ENCODE assay signal across 16 mouse cellular contexts in the genomic region with DNA sequence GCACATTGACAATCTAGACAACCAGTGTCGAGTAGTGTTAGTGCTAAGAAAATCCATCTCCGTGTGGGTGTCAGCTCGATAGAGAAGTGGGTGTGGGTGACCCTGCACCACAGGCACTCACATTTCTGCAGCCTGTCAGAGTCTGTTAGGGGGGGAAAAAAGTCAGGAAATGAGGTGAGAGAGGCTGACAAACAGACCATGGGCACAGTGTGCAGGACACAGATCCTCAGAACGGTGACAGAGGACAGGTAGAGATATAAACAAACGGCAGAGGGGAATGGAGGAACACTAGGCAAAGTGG. TPM values are rescaled to one million over a fixed set of nuclear protein-coding genes. Genes with fewer than 3 reads are reported as not detected.
A peak's percentile ranks its signal among the peaks of the same experiment; 100 is the strongest.
DNase-seq lines count a peak whose midpoint lies in the region; ATAC-seq lines count a peak whose summit lies in the region.
"Had no signal": no experiment of that assay in that cellular context is flagged by ENCODE, and none has a peak within 500 bp of the region (broad histone marks: within the 10 kb centered on the region; RNA-seq: fewer than 3 reads in every experiment).

No protein-coding gene starts in this region.

- ATAC-seq in heart, embryonic 11.5 days (replicated peaks; ENCODE audit: insufficient number of reproducible peaks, low FRiP score, low TSS enrichment): 0 out of 2 replicates have a peak, but pooled peaks have one; percentile 22
- ATAC-seq in embryonic facial prominence, embryonic 11.5 days (replicated peaks; ENCODE audit: insufficient number of reproducible peaks, low FRiP score, low TSS enrichment, low read depth): no peak
- no peak; the same call in 1 of the 2 replicates for ATAC-seq in hindbrain, embryonic 12.5 days (ENCODE audit: low FRiP score)
- no peak for ATAC-seq in midbrain, embryonic 12.5 days (ENCODE audit: low FRiP score, low read depth)
- ATAC-seq: liver, embryonic 12.5 days; lung, postnatal 0 days; Patski had no signal

- 16% methylated on average over 5 of the region's 5 CpGs for WGBS in heart, embryonic 11.5 days (ENCODE audit: insufficient replicate concordance)
- WGBS in embryonic facial prominence, embryonic 11.5 days: 31% methylated on average over 5 of the region's 5 CpGs
- 39% methylated on average over 5 of the region's 5 CpGs for WGBS in hindbrain, embryonic 12.5 days
- 37% methylated on average over 5 of the region's 5 CpGs for WGBS in midbrain, embryonic 12.5 days

- peaks cover 11% of the 10 kb centered on the region for H3K4me1 ChIP-seq in heart, embryonic 11.5 days (ENCODE audit: control insufficient read depth, insufficient read depth, low read length)
- peaks cover 4% of the 10 kb centered on the region for H3K4me1 ChIP-seq in embryonic facial prominence, embryonic 11.5 days (ENCODE audit: control insufficient read depth, insufficient read depth, low read length)
- H3K4me1 ChIP-seq in hindbrain, embryonic 12.5 days: peaks cover 25% of the 10 kb centered on the region
- H3K4me1 ChIP-seq in midbrain, embryonic 12.5 days: peaks cover 24% of the 10 kb centered on the region
- H3K4me1 ChIP-seq: liver, embryonic 12.5 days; megakaryocyte, embryonic 14.5 days had no signal

- H3K4me3 ChIP-seq in heart, embryonic 11.5 days (ENCODE audit: low read depth, low read length): no peak overlapping the region
- no peak overlapping the region for H3K4me3 ChIP-seq in embryonic facial prominence, embryonic 11.5 days (ENCODE audit: low read depth, low read length)
- H3K4me3 ChIP-seq in hindbrain, embryonic 12.5 days: no peak overlapping the region
- H3K4me3 ChIP-seq in midbrain, embryonic 12.5 days: no peak overlapping the region
- H3K4me3 ChIP-seq: liver, embryonic 12.5 days; megakaryocyte, embryonic 14.5 days had no signal

- H3K36me3 ChIP-seq in heart, embryonic 11.5 days (ENCODE audit: control insufficient read depth, insufficient read depth, low read length): no peaks in the 10 kb centered on the region
- no peaks in the 10 kb centered on the region for H3K36me3 ChIP-seq in embryonic facial prominence, embryonic 11.5 days (replicated peaks; ENCODE audit: control insufficient read depth, insufficient read depth, low read depth, low read length)
- no peaks in the 10 kb centered on the region for H3K36me3 ChIP-seq in hindbrain, embryonic 12.5 days
- no peaks in the 10 kb centered on the region for H3K36me3 ChIP-seq in midbrain, embryonic 12.5 days
- H3K36me3 ChIP-seq: liver, embryonic 12.5 days had no signal

- H3K27ac ChIP-seq in heart, embryonic 11.5 days (ENCODE audit: low read depth, low read length): no peak overlapping the region
- H3K27ac ChIP-seq in embryonic facial prominence, embryonic 11.5 days (replicated peaks; ENCODE audit: low read depth, low read length): no peak overlapping the region
- H3K27ac ChIP-seq in hindbrain, embryonic 12.5 days: peak overlapping the region; percentile 44; the same call in 1 of the 2 replicates
- H3K27ac ChIP-seq in midbrain, embryonic 12.5 days (replicated peaks): peak overlapping the region; percentile 46; the same call in 1 of the 2 replicates
- H3K27ac ChIP-seq: liver, embryonic 12.5 days had no signal

- no peaks in the 10 kb centered on the region for H3K9me3 ChIP-seq in heart, embryonic 11.5 days (replicated peaks; ENCODE audit: control insufficient read depth, low read length)
- no peaks in the 10 kb centered on the region for H3K9me3 ChIP-seq in embryonic facial prominence, embryonic 11.5 days (replicated peaks; ENCODE audit: control insufficient read depth, low read length)
- no peaks in the 10 kb centered on the region for H3K9me3 ChIP-seq in hindbrain, embryonic 12.5 days (replicated peaks)
- no peaks in the 10 kb centered on the region for H3K9me3 ChIP-seq in midbrain, embryonic 12.5 days
- H3K9me3 ChIP-seq: liver, embryonic 12.5 days; megakaryocyte, embryonic 14.5 days had no signal

- peak overlapping the region; percentile 17 for H3K4me2 ChIP-seq in heart, embryonic 11.5 days
- peak overlapping the region; percentile 10; the same call in 1 of the 2 replicates for H3K4me2 ChIP-seq in embryonic facial prominence, embryonic 11.5 days (ENCODE audit: low read depth, low read length)
- H3K4me2 ChIP-seq in hindbrain, embryonic 12.5 days (replicated peaks): no peak overlapping the region
- peak overlapping the region; percentile 13; the same call in 1 of the 2 replicates for H3K4me2 ChIP-seq in midbrain, embryonic 12.5 days (replicated peaks)
- H3K4me2 ChIP-seq: liver, embryonic 12.5 days had no signal

- no peak for DNase-seq in heart, postnatal 4 days
- no peak for DNase-seq in embryonic facial prominence, embryonic 11.5 days (ENCODE audit: low spot score)
- DNase-seq in frontal cortex, postnatal 36 days (ENCODE audit: low spot score in 2 of 2): no peak
- DNase-seq in urinary bladder, postnatal 10 days (ENCODE audit: low spot score): no peak
- DNase-seq in thymus, postnatal 14 days: no peak
- DNase-seq: gastrocnemius, postnatal 14 days; kidney, adult 9 months had no signal

- no peaks in the 10 kb centered on the region for H3K27me3 ChIP-seq in heart, embryonic 11.5 days (ENCODE audit: control insufficient read depth, insufficient read depth, low read length)
- H3K27me3 ChIP-seq in embryonic facial prominence, embryonic 11.5 days (ENCODE audit: control insufficient read depth, insufficient read depth, low read length): no peaks in the 10 kb centered on the region
- H3K27me3 ChIP-seq in hindbrain, embryonic 12.5 days: no peaks in the 10 kb centered on the region
- H3K27me3 ChIP-seq in midbrain, embryonic 12.5 days: peaks cover 17% of the 10 kb centered on the region
- H3K27me3 ChIP-seq: liver, embryonic 12.5 days; Patski had no signal

- peak overlapping the region; percentile 39; the same call in 1 of the 2 replicates for H3K9ac ChIP-seq in heart, embryonic 11.5 days (ENCODE audit: low read depth, low read length)
- no peak overlapping the region for H3K9ac ChIP-seq in embryonic facial prominence, embryonic 11.5 days (replicated peaks; ENCODE audit: low read length)
- H3K9ac ChIP-seq in hindbrain, embryonic 12.5 days: 0 out of 2 replicates have a peak overlapping the region, but pooled peaks have one; percentile 13
- no peak overlapping the region for H3K9ac ChIP-seq in midbrain, embryonic 12.5 days (replicated peaks)
- H3K9ac ChIP-seq: liver, embryonic 12.5 days had no signal

RNA-seq across cellular contexts. Expression of a gene that starts 19.3 kb away (rescaled TPM):
- 0.40 and 0.70 TPM in 2 replicates for polyA plus RNA-seq in heart, embryonic 11.5 days (2014; fragmentation: Nextera tagmentation; extraction: Ambion mirVana)
- total RNA-seq in heart, postnatal 4 days (2021): under 1 TPM in 1 of 2 experiments, not detected in 1; 0.09 TPM
- 0.79 and 1.7 TPM in 2 replicates for polyA plus RNA-seq in embryonic facial prominence, embryonic 11.5 days (2014; fragmentation: Nextera tagmentation; extraction: Ambion mirVana)
- polyA plus RNA-seq in hindbrain, embryonic 12.5 days (2016; fragmentation: Nextera tagmentation; extraction: Ambion mirVana): 1.5 and 2.0 TPM in 2 replicates
- polyA plus RNA-seq in midbrain, embryonic 12.5 days (2016; fragmentation: Nextera tagmentation; extraction: Ambion mirVana): 1.1 and 1.3 TPM in 2 replicates
- total RNA-seq: gastrocnemius, postnatal 14 days had no signal

RNA-seq across cellular contexts. Expression of a gene that starts 41.6 kb away (rescaled TPM):
- 0.11 and 0.27 TPM in 2 replicates for polyA plus RNA-seq in heart, embryonic 11.5 days (2014; fragmentation: Nextera tagmentation; extraction: Ambion mirVana)
- under 1 TPM; 0.07 to 0.12 TPM for total RNA-seq in heart, postnatal 4 days (2021)
- polyA plus RNA-seq in embryonic facial prominence, embryonic 11.5 days (2014; fragmentation: Nextera tagmentation; extraction: Ambion mirVana): 4.4 and 6.5 TPM in 2 replicates
- polyA plus RNA-seq in hindbrain, embryonic 12.5 days (2016; fragmentation: Nextera tagmentation; extraction: Ambion mirVana): 15.0 and 17.1 TPM in 2 replicates
- 9.0 and 9.8 TPM in 2 replicates for polyA plus RNA-seq in midbrain, embryonic 12.5 days (2016; fragmentation: Nextera tagmentation; extraction: Ambion mirVana)
- total RNA-seq: gastrocnemius, postnatal 14 days had no signal
- polyA plus RNA-seq: heart, postnatal 0 days; spleen, adult 2 months had no signal

Comparison
In these comparisons a context has a peak if more than half of its experiments do, and no peak if none do; other contexts are left out.
1. H3K27ac ChIP-seq: peak in hindbrain, embryonic 12.5 days (single experiment) and midbrain, embryonic 12.5 days (single experiment); none in heart, embryonic 11.5 days (single experiment) and embryonic facial prominence, embryonic 11.5 days (single experiment).
2. H3K9ac ChIP-seq: peak in heart, embryonic 11.5 days (single experiment) and hindbrain, embryonic 12.5 days (single experiment); none in embryonic facial prominence, embryonic 11.5 days (single experiment) and midbrain, embryonic 12.5 days (single experiment).